Mouse (Mus musculus) liver, embryonic 11.5 days (tissue): ENCODE measurements around the gene Gm21976. TPM values are rescaled to one million over a fixed set of nuclear protein-coding genes. Genes with fewer than 3 reads are reported as not detected.

Source experiments
- ATAC-seq: fragments of 200-750 bp; cut with Nextera tagmentation; replicated peaks from 2 replicates; pipeline ENCODE4 v1.8.0; 2017; ENCODE audit warnings: moderate number of reproducible peaks, mild to moderate bottlenecking, moderate TSS enrichment, moderate library complexity; ENCODE audit not compliant: low FRiP score
- DNase-seq: peaks from one replicate; pipeline ENCODE4 v3.0.0-alpha.2; 2017; ENCODE audit warnings: low spot score
- H3K27ac ChIP-seq: fragments of 300-500 bp; sonication (generic); 2 replicates; pipeline ENCODE4 v1.5.1; 2014; ENCODE audit warnings: mild to moderate bottlenecking, low read depth, low read length, control low read depth
- H3K27me3 ChIP-seq: fragments of 300-500 bp; sonication (generic); replicated peaks from 2 replicates; pipeline ENCODE4 v1.6.1; 2014; ENCODE audit warnings: low read length, mixed read lengths; ENCODE audit not compliant: control insufficient read depth, insufficient read depth
- H3K36me3 ChIP-seq: fragments of 300-500 bp; sonication (generic); 2 replicates; pipeline ENCODE4 v1.6.1; 2014; ENCODE audit warnings: mild to moderate bottlenecking, low read length, moderate library complexity, mixed read lengths; ENCODE audit not compliant: control insufficient read depth, insufficient read depth
- H3K4me1 ChIP-seq: fragments of 300-500 bp; sonication (generic); replicated peaks from 2 replicates; pipeline ENCODE4 v1.6.1; 2014; ENCODE audit warnings: low read length, mixed read lengths; ENCODE audit not compliant: control insufficient read depth, insufficient read depth
- H3K4me2 ChIP-seq: fragments of 300-500 bp; sonication (generic); 2 replicates; pipeline ENCODE4 v1.6.1; 2014; ENCODE audit warnings: mild to moderate bottlenecking, control low read depth, moderate library complexity
- H3K4me3 ChIP-seq: fragments of 300-500 bp; sonication (generic); 2 replicates; pipeline ENCODE4 v1.5.1; 2014; ENCODE audit warnings: low read depth, low read length, control low read depth
- H3K9ac ChIP-seq: fragments of 300-500 bp; sonication (generic); 2 replicates; pipeline ENCODE4 v1.6.1; 2014; ENCODE audit warnings: low read depth, low read length, control low read depth
- H3K9me3 ChIP-seq: fragments of 300-500 bp; sonication (generic); 2 replicates; pipeline ENCODE4 v1.6.1; 2016; ENCODE audit warnings: low read length, inconsistent platforms, mixed read lengths; ENCODE audit not compliant: control insufficient read depth
- WGBS: fragments of 180-500 bp; shearing (Covaris S2); extraction: QIAGEN DNeasy Blood & Tissue Kit; methylation state at CpG from one replicate; pipeline ENCODE4 v1.1.7; 2014; 5-methylcytosine and 5-hydroxymethylcytosine counted together
- polyA plus RNA-seq: library from polyadenylated mRNA; unstranded; fragments of >200 nt; fragmentation: Nextera tagmentation; extraction: Ambion mirVana; gene quantifications from 2 replicates; pipeline ENCODE4 v1.2.1, GENCODE M21; 2014

Gm21976 gene
- polyA plus RNA-seq, 1 experiment from 2014 or later, result not detected

DNA sequence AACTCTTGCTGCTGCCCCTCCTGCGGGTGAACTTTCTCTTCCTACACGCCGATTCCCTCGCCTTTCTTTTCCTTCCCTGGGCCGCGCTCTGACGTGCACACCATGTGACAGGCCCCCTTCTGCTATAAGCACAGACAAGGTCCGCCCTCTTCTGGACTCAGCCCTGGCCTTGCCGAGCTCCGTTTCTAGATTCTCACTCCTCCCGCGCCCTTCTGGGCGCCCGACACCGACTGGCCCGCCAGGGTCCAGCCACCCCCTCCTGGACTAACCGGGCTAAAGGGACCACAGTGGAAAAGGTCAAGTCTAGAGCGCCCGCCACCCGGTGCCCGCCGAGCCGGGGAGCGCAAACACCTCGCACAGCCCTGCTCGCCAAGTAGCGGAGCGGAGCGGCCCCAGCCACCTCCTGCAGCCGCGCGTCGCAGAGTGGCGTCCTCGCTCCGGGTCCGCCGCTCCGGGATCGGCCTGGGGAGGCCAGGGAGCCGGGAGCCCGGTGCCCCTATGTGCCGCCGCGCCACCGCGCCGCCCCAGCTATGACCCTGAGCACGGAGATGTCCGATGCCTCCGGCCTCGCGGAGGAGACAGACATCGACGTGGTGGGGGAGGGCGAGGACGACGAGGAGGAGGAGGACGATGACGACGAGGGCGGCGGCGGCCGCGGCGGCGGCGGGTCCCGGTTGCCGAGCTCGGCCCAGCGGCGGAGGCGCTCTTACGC lies 74.6 kb downstream of the Gm21976 start, which contains the start of gene Foxd1:
Foxd1 (plus strand) TSS at position 153 of the 712 bp plus-strand sequence.
- Histone ChIP-seq H3K27ac (no peak within 1 kb of the TSS), H3K4me1 (peaks cover 8% of the 10 kb centered on the region), H3K4me2 (peak within 1 kb of the TSS; percentile 75), H3K36me3 (no peaks in the 10 kb centered on the region), H3K9ac (no peak within 1 kb of the TSS), H3K4me3 (peak within 1 kb of the TSS; percentile 44), H3K27me3 (peaks cover 95% of the 10 kb centered on the region), H3K9me3 (no peaks in the 10 kb centered on the region)
- 1% methylated on average over 76 of the region's 76 CpGs for WGBS
- ATAC-seq, result peak; percentile 71
- DNase-seq, result peak; percentile 55

DNA sequence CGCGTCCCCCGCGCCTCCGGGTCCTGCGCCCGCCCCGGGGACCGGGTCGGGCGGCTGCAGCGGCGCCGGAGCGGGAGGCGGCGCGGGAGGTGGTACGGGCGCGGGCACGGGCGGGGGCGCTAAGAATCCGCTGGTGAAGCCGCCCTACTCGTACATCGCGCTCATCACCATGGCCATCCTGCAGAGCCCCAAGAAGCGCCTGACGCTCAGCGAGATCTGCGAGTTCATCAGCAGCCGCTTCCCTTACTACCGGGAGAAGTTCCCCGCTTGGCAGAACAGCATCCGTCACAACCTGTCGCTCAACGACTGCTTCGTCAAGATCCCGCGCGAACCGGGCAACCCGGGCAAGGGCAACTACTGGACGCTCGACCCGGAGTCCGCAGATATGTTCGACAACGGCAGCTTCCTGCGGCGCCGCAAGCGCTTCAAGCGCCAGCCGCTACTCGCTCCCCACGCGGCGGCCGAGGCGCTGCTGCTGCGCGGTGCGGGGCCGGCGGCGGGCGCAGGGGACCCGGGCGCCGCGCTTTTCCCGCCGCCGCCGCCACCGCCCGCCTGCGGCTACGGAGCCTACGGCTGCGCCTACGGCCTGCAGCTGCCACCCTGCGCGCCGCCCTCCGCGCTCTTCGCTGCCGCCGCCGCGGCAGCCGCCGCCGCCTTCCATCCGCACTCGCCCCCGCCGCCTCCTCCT lies 75.3 kb downstream of the Gm21976 start:
- Histone ChIP-seq H3K9me3 (no peaks in the 10 kb centered on the region), H3K4me2 (peak overlapping the region; percentile 75), H3K4me1 (peaks cover 8% of the 10 kb centered on the region), H3K9ac (no peak overlapping the region), H3K4me3 (peak overlapping the region; percentile 44), H3K27me3 (peaks cover 95% of the 10 kb centered on the region), H3K27ac (no peak overlapping the region), H3K36me3 (no peaks in the 10 kb centered on the region)
- ATAC-seq (no peak), DNase-seq (peak; percentile 72)
- under 1% methylated on average over 95 of the region's 102 CpGs for WGBS

DNA sequence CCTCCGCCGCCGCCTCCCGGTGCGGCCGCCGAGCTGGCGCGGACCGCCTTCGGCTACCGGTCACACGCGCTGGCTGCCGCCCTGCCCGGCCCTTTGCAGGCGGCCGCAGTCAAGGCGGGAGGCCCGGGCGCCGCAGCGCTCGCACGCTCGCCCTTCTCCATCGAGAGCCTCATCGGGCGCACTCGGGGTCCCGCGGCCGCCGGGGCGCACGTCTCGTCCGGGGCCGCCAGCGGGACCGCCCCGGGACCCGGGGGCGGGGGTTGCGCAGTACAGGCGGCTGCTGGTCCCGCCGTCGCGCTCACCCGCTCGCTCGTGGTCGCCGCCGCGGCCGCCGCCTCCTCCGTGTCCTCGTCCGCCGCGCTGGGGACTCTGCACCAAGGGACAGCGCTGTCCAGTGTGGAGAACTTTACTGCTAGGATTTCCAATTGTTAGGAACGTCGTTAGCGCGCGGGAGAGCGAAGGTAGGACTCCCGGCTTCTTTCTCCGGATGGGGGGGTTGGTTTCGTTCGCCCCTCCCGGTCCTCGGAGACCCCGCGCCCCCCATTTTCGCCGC lies 75.9 kb downstream of the Gm21976 start:
- peaks cover 8% of the 10 kb centered on the region for H3K4me1 ChIP-seq
- under 1% methylated on average over 66 of the region's 81 CpGs for WGBS
- H3K27me3 ChIP-seq, result peaks cover 95% of the 10 kb centered on the region
- H3K27ac ChIP-seq, result no peak overlapping the region
- H3K9me3 ChIP-seq, result no peaks in the 10 kb centered on the region
- H3K4me2 ChIP-seq, result peak overlapping the region; percentile 75
- peak overlapping the region; percentile 44 for H3K4me3 ChIP-seq
- ATAC-seq (no peak), DNase-seq (peak; percentile 64)
- no peak overlapping the region for H3K9ac ChIP-seq
- H3K36me3 ChIP-seq, result no peaks in the 10 kb centered on the region

DNA sequence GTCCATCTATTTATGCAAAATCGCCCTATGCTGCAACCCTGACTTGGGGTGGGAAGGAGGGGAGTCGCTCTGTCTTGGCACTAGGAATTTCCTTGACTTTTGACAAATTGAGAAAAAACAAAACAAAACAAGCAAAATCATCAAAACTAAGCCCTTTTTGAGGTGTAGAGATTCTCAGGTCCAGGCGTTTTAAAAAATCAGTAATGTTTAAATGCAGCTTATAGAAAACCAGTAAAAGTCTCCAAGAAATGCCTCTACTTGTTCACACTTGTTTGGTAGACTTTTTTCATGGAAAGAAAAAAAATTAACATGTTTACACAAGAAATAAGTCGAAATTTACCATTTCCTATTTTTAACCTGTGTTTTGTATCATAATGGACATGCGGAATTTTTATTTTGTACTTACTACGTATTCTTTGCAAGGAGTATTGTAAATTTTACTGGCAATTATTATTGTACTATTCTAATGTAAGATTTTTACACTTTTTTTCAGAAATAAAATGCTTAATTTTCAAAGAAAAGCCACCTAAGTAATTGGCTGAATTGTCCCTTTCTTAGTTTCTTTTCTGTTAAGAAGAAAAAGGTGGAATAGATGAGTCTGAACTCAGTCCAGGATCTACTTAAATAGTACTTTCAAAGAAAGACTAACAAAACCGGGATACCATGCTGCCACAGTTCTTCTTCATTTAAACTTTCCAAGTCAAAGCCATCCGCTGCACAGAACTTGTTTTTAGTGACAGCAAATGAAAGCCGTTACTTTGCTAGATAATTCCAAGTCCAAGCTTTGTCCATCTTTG lies 76.7 kb downstream of the Gm21976 start:
- no peaks in the 10 kb centered on the region for H3K36me3 ChIP-seq
- no peak overlapping the region for H3K9ac ChIP-seq
- no peak for ATAC-seq
- H3K27ac ChIP-seq, result no peak overlapping the region
- H3K27me3 ChIP-seq, result peaks cover 95% of the 10 kb centered on the region
- H3K4me1 ChIP-seq, result peaks cover 8% of the 10 kb centered on the region
- DNase-seq, result no peak
- WGBS, result 9% methylated on average over 9 of the region's 9 CpGs
- no peak overlapping the region for H3K4me3 ChIP-seq
- no peaks in the 10 kb centered on the region for H3K9me3 ChIP-seq
- H3K4me2 ChIP-seq, result no peak overlapping the region

Other genes with a start within 250 kb of the Gm21976 start
- gene Arhgef28, start 73.4 kb upstream of the Gm21976 start, polyA plus RNA-seq, result 2.7 and 2.9 TPM in 2 replicates
- 46.1 and 49.9 TPM in 2 replicates for gene Utp15, start 16.8 kb upstream of the Gm21976 start, polyA plus RNA-seq
- 19.4 and 20.2 TPM in 2 replicates for gene Ankra2, start 16.8 kb upstream of the Gm21976 start, polyA plus RNA-seq
- 879 and 893 TPM in 2 replicates for gene Btf3, start 37.1 kb downstream of the Gm21976 start, polyA plus RNA-seq
- 0.05 TPM in 1 of 2 replicates, not detected in the other for gene Foxd1, start 74.4 kb downstream of the Gm21976 start, polyA plus RNA-seq
- gene Gm10320, start 212.1 kb downstream of the Gm21976 start, polyA plus RNA-seq, result 1.9 and 2.0 TPM in 2 replicates